Mouse (Mus musculus) layer of hippocampus, adult 2 months (tissue): ENCODE results near the gene Rgs17. TPM values are rescaled to one million over a fixed set of nuclear protein-coding genes. Genes with fewer than 3 reads are reported as not detected.
"Not testable (repeated sequence)": the region's sequence is repeated elsewhere in the genome, so short reads cannot be mapped to it uniquely, and the experiment has no call there.

Source experiments
- DNase-seq, 2 experiments: peaks; one replicate each; pipeline ENCODE4 v3.0.0; 2022; ENCODE audit warnings: low spot score in 2 of 2
- H3K27ac ChIP-seq: fragments of 200-600 bp; 2 replicates; pipeline ENCODE4 v1.8.1; 2022
- H3K4me3 ChIP-seq: fragments of 200-600 bp; 2 replicates; pipeline ENCODE4 v1.8.1; 2022; ENCODE audit warnings: mild to moderate bottlenecking
- CTCF ChIP-seq: fragments of 200-600 bp; conservative IDR thresholded peaks from 2 replicates; pipeline ENCODE4 v1.8.1; 2022; ENCODE audit warnings: antibody characterized with exemption, mild to moderate bottlenecking, moderate library complexity
- long read RNA-seq, 2 experiments: library from polyadenylated mRNA; stranded (forward); transcript quantifications; one replicate each; pipeline ENCODE4 v2.0.0; 2021; ENCODE audit warnings: borderline mapping rate in 2 of 2
- total RNA-seq, 2 experiments: library from RNA; stranded (reverse); gene quantifications; 2 replicates each; pipeline ENCODE4 v1.2.3; 2021

The Rgs17 gene
- 10 to 100 TPM; 30.0 to 34.8 TPM for total RNA-seq
- long read RNA-seq, experiment 1, full-length matches to known transcripts: 4 of 7 reads
- long read RNA-seq, experiment 1, partial matches to known transcripts: 1 of 7 reads
- long read RNA-seq, experiment 1, other reads (novel, unspliced or antisense): 2 of 7 reads
- long read RNA-seq, experiment 2, full-length matches to known transcripts: 5 of 8 reads
- long read RNA-seq, experiment 2, partial matches to known transcripts: 0 of 8 reads
- long read RNA-seq, experiment 2, other reads (novel, unspliced or antisense): 3 of 8 reads

GRCm38 (mm10) chr10:5922294-5922828 lies at the start of gene Rgs17:
Gene Rgs17 (minus strand): TSS chr10:5922400.
- Histone ChIP-seq H3K4me3 (peak within 1 kb of the TSS; percentile 80), H3K27ac (peak within 1 kb of the TSS; percentile 89)
- no peak for TF ChIP-seq CTCF
- peak; percentile 54 to 68 for DNase-seq

GRCm38 (mm10) chr10:5967655-5968054 lies 45.5 kb upstream of the Rgs17 start:
- no peak overlapping the region for H3K27ac ChIP-seq

GRCm38 (mm10) chr10:5953787-5954186 lies 31.6 kb upstream of the Rgs17 start:
- H3K27ac ChIP-seq, DNase-seq, H3K4me3 ChIP-seq: not testable (repeated sequence)

More at GRCm38 (mm10) chr10:5967655-5968054, 45.5 kb upstream of the Rgs17 start:
- H3K4me3 ChIP-seq: no peak overlapping the region
- no peak for DNase-seq
- TF ChIP-seq CTCF: no peak

GRCm38 (mm10) chr10:5924261-5924660 lies 2.1 kb upstream of the Rgs17 start:
- no peak for DNase-seq
- Histone ChIP-seq H3K27ac (no peak overlapping the region), H3K4me3 (no peak overlapping the region)
- no peak for TF ChIP-seq CTCF

- Histone ChIP-seq H3K27ac (no peak overlapping the region), H3K4me3 (no peak overlapping the region)
- peak; percentile 62 for TF ChIP-seq CTCF
- DNase-seq: peak in 1 of 2 experiments; percentile 26
Observed at GRCm38 (mm10) chr10:5923096-5923495, 896 bp upstream of the Rgs17 start.

- Histone ChIP-seq H3K27ac (peak overlapping the region; percentile 89), H3K4me3 (peak overlapping the region; percentile 80)
- DNase-seq: peak in 1 of 2 experiments; percentile 23
- TF ChIP-seq CTCF: no peak
Observed at GRCm38 (mm10) chr10:5921771-5922170, 429 bp downstream of the Rgs17 start.

GRCm38 (mm10) chr10:5921031-5921551 lies 1.1 kb downstream of the Rgs17 start:
- Histone ChIP-seq H3K27ac (peak overlapping the region; percentile 15; the same call in 1 of the 2 replicates), H3K4me3 (peak overlapping the region; percentile 80)
- no peak for DNase-seq
- TF ChIP-seq CTCF: no peak

- TF ChIP-seq CTCF: peak; percentile 42
- Histone ChIP-seq H3K4me3 (no peak overlapping the region), H3K27ac (no peak overlapping the region)
- peak in 1 of 2 experiments; percentile 14 for DNase-seq
Observed at GRCm38 (mm10) chr10:5904399-5904798, 17.8 kb downstream of the Rgs17 start.

- TF ChIP-seq CTCF: no peak
- H3K27ac ChIP-seq: no peak overlapping the region
- DNase-seq: no peak
- H3K4me3 ChIP-seq: no peak overlapping the region
Observed at GRCm38 (mm10) chr10:5901777-5902176, 20.4 kb downstream of the Rgs17 start.

- no peak overlapping the region for H3K4me3 ChIP-seq
- no peak for TF ChIP-seq CTCF
- H3K27ac ChIP-seq: no peak overlapping the region
- DNase-seq: no peak
Observed at GRCm38 (mm10) chr10:5900731-5901130, 21.5 kb downstream of the Rgs17 start.

- DNase-seq: no peak
- no peak overlapping the region for H3K27ac ChIP-seq
- no peak for TF ChIP-seq CTCF
Observed at GRCm38 (mm10) chr10:5877106-5877505, 45.1 kb downstream of the Rgs17 start.

GRCm38 (mm10) chr10:5871081-5871480 lies 51.1 kb downstream of the Rgs17 start:
- Histone ChIP-seq H3K4me3 (no peak overlapping the region), H3K27ac (no peak overlapping the region)
- TF ChIP-seq CTCF: no peak
- no peak for DNase-seq

More at GRCm38 (mm10) chr10:5877106-5877505, 45.1 kb downstream of the Rgs17 start:
- no peak overlapping the region for H3K4me3 ChIP-seq

- peak in 1 of 2 experiments; percentile 20 for DNase-seq
- TF ChIP-seq CTCF: no peak
- Histone ChIP-seq H3K27ac (peak overlapping the region; percentile 32; the same call in 1 of the 2 replicates), H3K4me3 (peak overlapping the region; percentile 34)
Observed at GRCm38 (mm10) chr10:5867981-5868552, 54.1 kb downstream of the Rgs17 start.
